Mouse (Mus musculus): ENCODE data around the gene Magi1. TPM values are rescaled to one million over a fixed set of nuclear protein-coding genes. Genes with fewer than 3 reads are reported as not detected.

Magi1 gene
- polyA plus RNA-seq (2015; fragmentation: Nextera tagmentation; extraction: Ambion mirVana) = 9.8 and 10.5 TPM in 2 replicates

DNA sequence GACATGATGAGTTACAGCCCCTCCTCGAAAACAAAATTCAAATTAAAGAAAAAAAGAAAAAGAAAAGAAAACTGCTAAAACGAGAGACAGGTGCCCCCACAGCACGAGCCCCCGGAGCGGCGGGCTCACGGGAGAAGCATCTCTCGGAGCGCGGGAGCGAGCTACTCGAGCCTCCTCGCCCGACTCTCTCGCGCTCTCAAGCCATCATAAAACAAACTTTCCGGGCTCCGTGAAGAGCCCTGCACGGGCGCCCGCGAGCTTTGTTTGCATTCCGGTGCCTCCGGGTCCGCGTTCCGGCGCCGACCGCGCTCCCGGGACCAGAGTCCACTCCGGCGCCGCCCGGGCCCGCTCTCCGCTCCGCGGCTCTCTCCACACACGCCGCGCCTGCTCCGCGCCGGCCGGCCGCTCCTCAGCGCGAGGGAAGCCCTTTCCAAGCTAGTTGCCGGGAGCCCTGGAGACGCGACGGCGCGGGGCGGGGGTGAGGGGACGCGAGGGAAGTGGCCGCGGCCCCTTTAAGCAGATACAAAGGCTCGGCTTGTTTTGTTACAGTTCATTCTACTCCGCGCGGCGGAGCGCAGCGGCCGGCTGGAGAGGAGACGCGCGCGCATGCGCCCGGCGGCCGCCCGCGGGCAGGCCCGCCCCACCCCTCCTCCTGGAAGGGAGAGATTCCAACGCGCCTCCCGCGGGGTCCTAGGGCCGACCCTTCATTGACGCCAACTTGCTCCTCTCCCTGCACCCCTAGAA, at the start of gene Magi1:
Gene Magi1 (minus strand): TSS at position 600 of the 744 bp plus-strand sequence.
- no peaks in the 10 kb centered on the region for H3K27me3 ChIP-seq (replicated peaks)
- H3K4me2 ChIP-seq = peak within 1 kb of the TSS; percentile 96
- under 1% methylated on average over 85 of the region's 86 CpGs for WGBS
- H3K4me1 ChIP-seq = 0 out of 2 replicates have a peak, but pooled peaks cover 3% of the 10 kb centered on the region
- peak; percentile 93 for ATAC-seq (ENCODE audit: insufficient read depth, low FRiP score, low read depth)
- peak within 1 kb of the TSS; percentile 81 for H3K4me3 ChIP-seq (replicated peaks)
- peak within 1 kb of the TSS; percentile 60 for H3K9ac ChIP-seq
- H3K9me3 ChIP-seq = no peaks in the 10 kb centered on the region
- peak within 1 kb of the TSS; percentile 96 for H3K27ac ChIP-seq
- H3K36me3 ChIP-seq = 0 out of 2 replicates have a peak, but pooled peaks cover 4% of the 10 kb centered on the region

DNA sequence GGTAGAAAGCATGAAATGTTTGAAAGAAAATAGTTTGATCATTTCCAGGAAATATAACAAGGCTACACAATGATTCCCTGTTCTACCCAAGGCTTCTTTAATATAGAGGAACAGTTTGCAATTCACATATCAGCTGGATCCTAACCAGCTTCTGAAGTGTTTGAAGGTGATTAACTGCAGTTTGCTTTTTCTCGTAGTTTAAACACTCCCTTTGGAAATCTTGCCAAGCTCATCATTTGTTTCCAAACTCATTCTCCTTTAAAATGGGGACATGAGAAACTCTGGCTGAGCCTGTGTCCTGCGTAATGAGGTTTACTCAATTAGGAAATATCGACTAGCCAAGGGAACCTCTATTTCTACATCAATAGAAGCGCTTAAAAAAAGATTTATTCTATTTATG, 43.4 kb upstream of the Magi1 start:
- H3K27me3 ChIP-seq (replicated peaks) = no peaks in the 10 kb centered on the region
- no peaks in the 10 kb centered on the region for H3K36me3 ChIP-seq
- WGBS = 44% methylated on average over 4 of the region's 4 CpGs
- no peak overlapping the region for H3K9ac ChIP-seq
- no peak overlapping the region for H3K27ac ChIP-seq
- no peaks in the 10 kb centered on the region for H3K9me3 ChIP-seq
- ATAC-seq (ENCODE audit: insufficient read depth, low FRiP score, low read depth) = no peak
- no peak overlapping the region for H3K4me3 ChIP-seq (replicated peaks)
- H3K4me2 ChIP-seq = no peak overlapping the region
- no peaks in the 10 kb centered on the region for H3K4me1 ChIP-seq

DNA sequence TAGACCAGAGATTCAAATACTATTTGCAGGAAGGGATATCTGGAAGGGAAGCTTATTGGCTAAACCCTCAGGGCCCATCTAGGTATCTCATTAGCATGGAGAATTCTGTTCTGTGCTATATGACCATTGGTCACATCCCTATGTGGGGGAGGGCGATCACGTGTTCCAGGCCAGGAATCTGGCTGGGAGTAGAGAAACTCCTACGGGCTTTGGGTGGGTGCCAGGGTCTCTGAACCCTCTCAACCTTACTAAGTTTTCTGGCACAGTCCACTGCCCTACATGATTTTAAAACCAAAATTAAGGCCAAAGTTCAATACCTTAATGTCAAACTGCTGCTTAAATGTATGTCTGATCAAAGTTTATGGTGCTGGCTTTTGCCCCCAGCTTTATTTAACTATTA, 33.2 kb upstream of the Magi1 start:
- Histone ChIP-seq H3K4me3 (replicated peaks) (no peak overlapping the region), H3K27ac (no peak overlapping the region), H3K9ac (no peak overlapping the region), H3K4me2 (no peak overlapping the region), H3K9me3 (no peaks in the 10 kb centered on the region), H3K36me3 (no peaks in the 10 kb centered on the region), H3K4me1 (no peaks in the 10 kb centered on the region), H3K27me3 (replicated peaks) (no peaks in the 10 kb centered on the region)
- 71% methylated on average over 3 of the region's 3 CpGs for WGBS
- ATAC-seq (ENCODE audit: insufficient read depth, low FRiP score, low read depth) = no peak

DNA sequence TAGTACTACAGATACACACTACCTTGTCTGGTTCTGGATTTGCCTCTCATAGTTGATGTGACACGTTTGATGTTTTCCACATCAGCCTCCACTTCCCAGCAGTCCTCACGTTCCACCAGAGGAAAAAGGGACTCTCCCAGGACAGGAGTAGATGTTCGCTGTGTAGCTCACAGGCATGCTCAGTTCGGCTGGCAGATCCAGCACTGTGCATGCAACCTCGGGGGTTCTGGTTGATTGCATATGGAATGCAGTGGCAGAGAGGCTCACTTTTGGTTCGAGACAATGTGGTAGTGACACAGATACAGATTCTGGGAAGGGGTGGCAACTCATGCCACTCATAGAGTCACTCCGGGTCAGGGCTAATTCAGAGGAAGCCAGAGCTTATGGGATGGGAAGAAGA, 28.6 kb upstream of the Magi1 start:
- no peak for ATAC-seq (ENCODE audit: insufficient read depth, low FRiP score, low read depth)
- no peak overlapping the region for H3K9ac ChIP-seq
- H3K27ac ChIP-seq = no peak overlapping the region
- H3K36me3 ChIP-seq = no peaks in the 10 kb centered on the region
- H3K4me2 ChIP-seq = no peak overlapping the region
- H3K4me3 ChIP-seq (replicated peaks) = no peak overlapping the region
- H3K27me3 ChIP-seq (replicated peaks) = no peaks in the 10 kb centered on the region
- H3K4me1 ChIP-seq = no peaks in the 10 kb centered on the region
- 78% methylated on average over 7 of the region's 7 CpGs for WGBS
- H3K9me3 ChIP-seq = no peaks in the 10 kb centered on the region

DNA sequence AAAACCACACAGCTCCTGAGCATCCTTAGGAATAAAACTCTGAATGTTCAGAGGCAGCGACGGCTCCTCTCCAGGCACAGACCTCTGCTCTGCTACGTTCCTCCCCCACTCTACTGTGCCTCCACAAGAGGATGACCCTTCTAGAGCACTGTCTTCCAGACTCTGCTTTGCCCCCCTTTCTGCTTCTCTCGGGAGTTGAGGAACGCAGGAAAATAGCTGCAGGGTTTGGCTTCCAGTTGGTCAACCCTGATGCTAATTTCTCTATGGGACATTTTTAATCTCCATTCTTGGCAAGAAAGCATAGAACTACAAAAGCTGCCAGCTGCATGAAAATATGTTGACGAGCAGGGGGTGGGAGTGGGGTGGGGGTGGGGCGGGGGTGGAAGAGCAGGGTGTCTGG, 24.8 kb upstream of the Magi1 start:
- H3K4me3 ChIP-seq (replicated peaks) = no peak overlapping the region
- no peaks in the 10 kb centered on the region for H3K4me1 ChIP-seq
- H3K4me2 ChIP-seq = no peak overlapping the region
- H3K27ac ChIP-seq = no peak overlapping the region
- no peaks in the 10 kb centered on the region for H3K27me3 ChIP-seq (replicated peaks)
- H3K9me3 ChIP-seq = no peaks in the 10 kb centered on the region
- WGBS = 34% methylated on average over 7 of the region's 7 CpGs
- H3K36me3 ChIP-seq = no peaks in the 10 kb centered on the region
- no peak; the same call in 1 of the 2 replicates for ATAC-seq (ENCODE audit: insufficient read depth, low FRiP score, low read depth)
- no peak overlapping the region for H3K9ac ChIP-seq

DNA sequence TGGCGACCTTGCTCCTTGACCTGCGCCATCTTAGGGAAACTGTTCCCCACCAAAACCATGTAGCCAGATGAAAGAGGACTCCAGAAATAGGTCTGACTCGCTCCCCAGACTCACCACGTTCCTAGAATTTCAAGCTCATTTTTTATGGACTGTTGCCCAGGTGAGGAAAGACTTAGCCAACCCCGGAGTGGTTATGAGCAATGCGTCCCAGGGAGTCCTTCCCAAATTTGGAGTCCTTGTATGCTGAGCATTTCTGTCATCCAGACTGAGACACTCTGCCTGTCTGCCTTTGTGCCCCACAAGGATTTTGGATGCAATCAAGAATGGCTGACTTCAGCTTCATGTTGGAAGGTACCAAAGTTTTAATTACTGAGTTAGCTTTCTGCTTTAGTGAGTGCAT, 19.8 kb upstream of the Magi1 start:
- Histone ChIP-seq H3K27me3 (replicated peaks) (no peaks in the 10 kb centered on the region), H3K4me2 (no peak overlapping the region), H3K4me1 (no peaks in the 10 kb centered on the region), H3K27ac (no peak overlapping the region), H3K36me3 (no peaks in the 10 kb centered on the region), H3K9me3 (no peaks in the 10 kb centered on the region), H3K9ac (no peak overlapping the region), H3K4me3 (replicated peaks) (no peak overlapping the region)
- no peak for ATAC-seq (ENCODE audit: insufficient read depth, low FRiP score, low read depth)
- WGBS = 72% methylated on average over 6 of the region's 6 CpGs

DNA sequence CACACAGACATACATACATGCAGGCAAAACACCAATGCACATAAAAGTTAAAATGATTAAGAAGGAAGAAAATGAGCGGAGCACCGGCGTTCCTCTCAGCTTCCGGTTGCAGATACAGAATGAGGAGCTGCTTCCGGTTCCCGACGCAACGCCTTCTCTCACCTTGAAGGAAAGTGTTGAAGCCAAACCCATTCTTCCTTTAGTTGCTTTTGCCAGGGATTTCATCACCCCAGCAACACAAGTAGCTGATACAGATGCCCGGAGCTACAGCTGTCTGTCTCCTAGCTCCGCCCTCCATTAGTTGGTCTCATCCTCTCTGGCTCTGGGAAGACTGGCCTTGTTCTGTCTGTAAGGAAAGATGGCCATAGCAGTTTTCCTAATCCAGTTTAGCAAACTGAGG, 18.1 kb upstream of the Magi1 start:
- H3K36me3 ChIP-seq = no peaks in the 10 kb centered on the region
- H3K4me2 ChIP-seq = no peak overlapping the region
- no peak overlapping the region for H3K27ac ChIP-seq
- no peak overlapping the region for H3K9ac ChIP-seq
- H3K27me3 ChIP-seq (replicated peaks) = no peaks in the 10 kb centered on the region
- no peak overlapping the region for H3K4me3 ChIP-seq (replicated peaks)
- WGBS = 93% methylated on average over 10 of the region's 10 CpGs
- H3K9me3 ChIP-seq = no peaks in the 10 kb centered on the region
- ATAC-seq (ENCODE audit: insufficient read depth, low FRiP score, low read depth) = no peak
- no peaks in the 10 kb centered on the region for H3K4me1 ChIP-seq

DNA sequence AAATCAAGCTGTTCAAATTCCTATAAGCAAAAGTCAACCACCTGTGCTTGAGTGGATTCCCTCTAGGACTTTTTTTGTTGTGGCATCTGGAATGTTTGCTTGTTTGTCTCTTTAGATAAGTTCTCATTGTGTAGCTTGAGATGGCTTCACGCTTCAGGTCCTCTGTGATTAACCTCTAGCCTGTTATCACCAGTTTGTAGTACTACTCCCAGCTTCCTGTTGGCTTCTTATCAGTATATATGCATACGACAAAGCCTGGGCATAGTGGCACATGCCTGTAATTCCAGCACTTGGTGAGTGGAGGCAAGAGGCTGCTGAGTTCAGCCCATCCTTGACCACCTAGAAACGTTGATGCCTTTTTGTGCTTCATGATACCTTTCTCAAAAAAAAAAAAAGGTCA, 16.8 kb upstream of the Magi1 start:
- 46% methylated on average over 3 of the region's 3 CpGs for WGBS
- no peaks in the 10 kb centered on the region for H3K27me3 ChIP-seq (replicated peaks)
- H3K4me3 ChIP-seq (replicated peaks) = no peak overlapping the region
- H3K9me3 ChIP-seq = no peaks in the 10 kb centered on the region
- H3K4me2 ChIP-seq = no peak overlapping the region
- no peaks in the 10 kb centered on the region for H3K4me1 ChIP-seq
- no peaks in the 10 kb centered on the region for H3K36me3 ChIP-seq
- H3K9ac ChIP-seq = no peak overlapping the region
- ATAC-seq (ENCODE audit: insufficient read depth, low FRiP score, low read depth) = no peak
- H3K27ac ChIP-seq = no peak overlapping the region

DNA sequence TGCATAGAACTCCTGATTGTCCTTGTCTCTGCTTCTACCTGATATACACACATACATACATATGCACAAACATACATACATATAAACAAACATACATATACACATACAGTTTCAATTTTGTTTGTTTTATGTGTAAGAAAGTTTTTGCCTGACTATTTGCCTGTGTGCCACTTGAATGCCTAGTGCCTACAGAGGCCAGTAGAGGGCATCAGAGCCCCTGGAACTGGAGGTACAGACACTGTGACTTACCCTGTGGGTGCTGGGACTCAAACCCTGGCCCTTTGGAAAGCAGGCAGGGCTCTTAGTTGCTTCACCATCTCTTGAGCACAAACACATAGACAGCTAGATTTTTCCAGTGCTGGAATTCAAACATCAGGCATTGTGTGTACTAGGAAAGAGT, 3.7 kb upstream of the Magi1 start:
- Histone ChIP-seq H3K4me3 (replicated peaks) (no peak overlapping the region), H3K27me3 (replicated peaks) (no peaks in the 10 kb centered on the region), H3K9ac (no peak overlapping the region), H3K27ac (no peak overlapping the region), H3K36me3 (0 out of 2 replicates have a peak, but pooled peaks cover 4% of the 10 kb centered on the region), H3K4me1 (0 out of 2 replicates have a peak, but pooled peaks cover 3% of the 10 kb centered on the region), H3K9me3 (no peaks in the 10 kb centered on the region), H3K4me2 (no peak overlapping the region)
- no peak for ATAC-seq (ENCODE audit: insufficient read depth, low FRiP score, low read depth)

DNA sequence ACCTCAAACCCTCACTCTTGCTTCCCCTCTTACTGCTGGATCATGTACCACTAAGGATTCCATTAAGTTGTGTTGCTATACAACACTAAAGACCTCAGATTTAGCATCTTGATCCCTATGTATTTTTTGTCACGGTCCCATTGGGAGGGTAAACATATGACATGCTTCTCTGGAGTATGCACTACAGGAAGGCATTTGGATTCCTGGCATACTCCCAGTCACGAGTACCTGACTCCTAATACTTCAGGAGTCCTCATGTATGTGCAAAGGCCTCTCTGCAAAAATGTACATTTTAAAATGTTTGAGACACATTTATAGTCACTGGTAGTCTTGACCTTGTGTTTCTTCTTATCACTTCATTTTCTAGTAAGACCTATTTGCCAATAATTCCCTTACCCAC, 2.8 kb upstream of the Magi1 start:
- H3K4me1 ChIP-seq = 0 out of 2 replicates have a peak, but pooled peaks cover 3% of the 10 kb centered on the region
- no peak for ATAC-seq (ENCODE audit: insufficient read depth, low FRiP score, low read depth)
- H3K27ac ChIP-seq = no peak overlapping the region
- no peaks in the 10 kb centered on the region for H3K9me3 ChIP-seq
- no peaks in the 10 kb centered on the region for H3K27me3 ChIP-seq (replicated peaks)
- H3K9ac ChIP-seq = no peak overlapping the region
- H3K4me3 ChIP-seq (replicated peaks) = no peak overlapping the region
- 0 out of 2 replicates have a peak, but pooled peaks cover 4% of the 10 kb centered on the region for H3K36me3 ChIP-seq
- 66% methylated on average over 2 of the region's 2 CpGs for WGBS
- no peak overlapping the region for H3K4me2 ChIP-seq

DNA sequence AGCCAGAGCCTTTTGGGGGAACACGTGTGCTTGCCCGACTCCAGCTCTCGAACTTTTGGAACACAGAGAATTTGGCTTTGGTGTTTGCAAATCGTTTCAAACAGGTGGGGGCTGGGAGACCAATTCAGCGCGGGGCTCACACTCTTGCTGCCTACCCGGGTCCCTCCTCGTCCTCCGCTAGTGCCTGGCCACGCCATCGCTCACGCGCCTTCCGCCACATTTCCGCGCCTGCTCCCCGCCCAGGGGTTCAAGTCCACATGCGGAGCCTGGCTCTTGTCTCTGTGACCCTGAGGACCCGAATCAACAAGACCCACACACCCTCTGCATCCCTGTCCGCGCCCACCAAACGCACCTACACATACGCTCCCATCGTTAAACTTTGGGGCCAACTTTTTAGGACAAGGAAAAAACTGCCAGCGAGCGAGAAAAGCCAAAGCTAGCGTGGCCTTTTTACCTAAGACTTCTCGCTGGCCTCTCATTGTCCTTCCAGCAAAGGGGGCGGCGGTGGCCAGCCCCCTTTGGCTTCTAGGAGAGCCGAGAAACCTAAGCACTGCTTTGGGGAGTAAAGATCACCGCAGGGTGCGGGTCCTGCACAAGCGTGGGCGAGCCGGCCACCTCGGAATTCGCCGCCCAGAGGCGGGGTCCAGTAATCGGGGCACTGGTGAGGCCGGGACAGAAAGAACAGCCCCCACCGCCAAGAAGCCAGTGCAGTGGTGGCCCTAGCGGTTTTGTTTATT, 540 bp upstream of the Magi1 start:
- H3K9ac ChIP-seq = peak overlapping the region; percentile 60
- no peaks in the 10 kb centered on the region for H3K9me3 ChIP-seq
- peak overlapping the region; percentile 96 for H3K4me2 ChIP-seq
- H3K27me3 ChIP-seq (replicated peaks) = no peaks in the 10 kb centered on the region
- H3K36me3 ChIP-seq = 0 out of 2 replicates have a peak, but pooled peaks cover 4% of the 10 kb centered on the region
- H3K4me3 ChIP-seq (replicated peaks) = peak overlapping the region; percentile 81
- peak; percentile 45 for ATAC-seq (ENCODE audit: insufficient read depth, low FRiP score, low read depth)
- H3K4me1 ChIP-seq = 0 out of 2 replicates have a peak, but pooled peaks cover 3% of the 10 kb centered on the region
- H3K27ac ChIP-seq = peak overlapping the region; percentile 96
- under 1% methylated on average over 44 of the region's 44 CpGs for WGBS
